Mouse (Mus musculus): ENCODE measurements around the gene Il17ra. TPM values are rescaled to one million over a fixed set of nuclear protein-coding genes. Genes with fewer than 3 reads are reported as not detected.

Il17ra gene
- polyA plus RNA-seq, 1 experiment from 2014 or later = 7.2 TPM

DNA sequence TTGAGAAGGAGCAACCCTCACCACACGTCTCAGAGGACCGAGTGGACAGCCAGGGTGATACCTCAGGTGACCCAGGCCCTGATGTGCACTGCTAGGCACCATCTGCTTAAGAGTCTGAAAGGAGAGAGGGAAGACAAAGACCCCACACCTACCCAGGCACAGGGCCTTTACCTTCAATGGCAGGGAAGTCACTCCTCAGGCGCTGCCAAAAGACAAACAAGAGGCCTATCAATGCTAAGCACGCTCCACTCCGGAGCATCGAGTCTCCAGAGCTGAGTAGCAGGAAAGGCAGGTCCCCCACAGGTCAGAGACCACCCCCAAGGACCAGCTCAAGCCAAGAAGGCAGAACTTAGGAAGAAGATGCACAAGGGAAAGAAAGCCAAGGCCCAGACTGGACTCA is 53.8 kb downstream of the Il17ra start:
- Histone ChIP-seq H3K4me2 (no peak overlapping the region), H3K9me3 (no peaks in the 10 kb centered on the region), H3K4me1 (no peaks in the 10 kb centered on the region), H3K27ac (no peak overlapping the region), H3K27me3 (no peaks in the 10 kb centered on the region), H3K4me3 (no peak overlapping the region), H3K36me3 (peaks cover 4% of the 10 kb centered on the region), H3K9ac (no peak overlapping the region)
- WGBS = 67% methylated on average over 6 of the region's 6 CpGs
- no peak for ATAC-seq (ENCODE audit: borderline replicate concordance, extremely low read depth, low FRiP score, low TSS enrichment)

GRCm38 (mm10) chr6:120517311-120517710 is 54.3 kb downstream of the Il17ra start:
- Histone ChIP-seq H3K4me3 (no peak overlapping the region), H3K27ac (no peak overlapping the region), H3K36me3 (peaks cover 8% of the 10 kb centered on the region), H3K27me3 (no peaks in the 10 kb centered on the region), H3K9me3 (no peaks in the 10 kb centered on the region), H3K4me1 (no peaks in the 10 kb centered on the region), H3K4me2 (no peak overlapping the region), H3K9ac (no peak overlapping the region)
- 77% methylated on average over 5 of the region's 5 CpGs for WGBS
- ATAC-seq (ENCODE audit: borderline replicate concordance, extremely low read depth, low FRiP score, low TSS enrichment) = no peak

- 62% methylated on average over 5 of the region's 5 CpGs for WGBS
- ATAC-seq (ENCODE audit: borderline replicate concordance, extremely low read depth, low FRiP score, low TSS enrichment) = no peak
- H3K36me3 ChIP-seq = peaks cover 11% of the 10 kb centered on the region
Observed at GRCm38 (mm10) chr6:120519647-120520046, 56.6 kb downstream of the Il17ra start.

GRCm38 (mm10) chr6:120524796-120525195 is 61.7 kb downstream of the Il17ra start:
- H3K4me3 ChIP-seq = no peak overlapping the region
- H3K9me3 ChIP-seq = no peaks in the 10 kb centered on the region
- peaks cover 6% of the 10 kb centered on the region for H3K4me1 ChIP-seq
- no peak for ATAC-seq (ENCODE audit: borderline replicate concordance, extremely low read depth, low FRiP score, low TSS enrichment)
- H3K36me3 ChIP-seq = peaks cover 8% of the 10 kb centered on the region
- no peak overlapping the region for H3K4me2 ChIP-seq
- 87% methylated on average over 5 of the region's 5 CpGs for WGBS
- H3K9ac ChIP-seq = no peak overlapping the region
- no peak overlapping the region for H3K27ac ChIP-seq
- H3K27me3 ChIP-seq = no peaks in the 10 kb centered on the region

More at GRCm38 (mm10) chr6:120519647-120520046, 56.6 kb downstream of the Il17ra start:
- Histone ChIP-seq H3K9me3 (no peaks in the 10 kb centered on the region), H3K27me3 (no peaks in the 10 kb centered on the region), H3K9ac (no peak overlapping the region), H3K4me3 (no peak overlapping the region), H3K4me1 (no peaks in the 10 kb centered on the region), H3K4me2 (no peak overlapping the region), H3K27ac (no peak overlapping the region)

DNA sequence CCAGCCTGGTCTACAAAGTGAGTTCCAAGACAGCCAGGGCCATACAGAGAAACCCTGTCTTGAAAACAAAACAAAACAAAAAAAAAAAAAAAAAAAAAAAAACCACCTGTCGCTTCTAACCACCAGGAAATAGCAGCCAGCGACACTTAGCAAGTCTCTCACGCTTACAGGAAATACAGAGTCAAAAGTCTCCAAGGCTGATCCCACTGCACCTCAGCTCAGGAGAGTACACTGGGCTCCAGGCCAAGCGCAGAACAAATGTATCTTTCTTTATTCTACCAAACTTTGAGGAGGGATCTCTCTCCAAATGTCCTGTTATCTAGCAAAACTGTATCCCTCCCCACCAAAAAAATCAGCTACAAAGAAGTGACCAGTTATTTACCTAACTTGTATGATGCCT is 66.1 kb downstream of the Il17ra start:
- Histone ChIP-seq H3K36me3 (no peaks in the 10 kb centered on the region), H3K9ac (no peak overlapping the region), H3K4me2 (no peak overlapping the region), H3K27me3 (no peaks in the 10 kb centered on the region), H3K4me1 (peaks cover 11% of the 10 kb centered on the region), H3K27ac (no peak overlapping the region), H3K9me3 (no peaks in the 10 kb centered on the region), H3K4me3 (no peak overlapping the region)
- no peak for ATAC-seq (ENCODE audit: borderline replicate concordance, extremely low read depth, low FRiP score, low TSS enrichment)
- WGBS = 69% methylated on average over 4 of the region's 4 CpGs

- H3K9me3 ChIP-seq = no peaks in the 10 kb centered on the region
- H3K4me2 ChIP-seq = peak within 1 kb of the TSS; percentile 75
- H3K4me1 ChIP-seq = peaks cover 11% of the 10 kb centered on the region
- WGBS = under 1% methylated on average over 75 of the region's 75 CpGs
- no peaks in the 10 kb centered on the region for H3K27me3 ChIP-seq
- H3K9ac ChIP-seq = peak within 1 kb of the TSS; percentile 72
- H3K36me3 ChIP-seq = no peaks in the 10 kb centered on the region
- peak within 1 kb of the TSS; percentile 69 for H3K4me3 ChIP-seq
- peak; percentile 99 for ATAC-seq (ENCODE audit: borderline replicate concordance, extremely low read depth, low FRiP score, low TSS enrichment)
- no peak within 1 kb of the TSS for H3K27ac ChIP-seq
Observed at GRCm38 (mm10) chr6:120531020-120531965, 68.2 kb downstream of the Il17ra start, which contains the start of gene Hdhd5. Gene Hdhd5, minus strand, starts transcription at chr6:120531319.

GRCm38 (mm10) chr6:120532594-120532993 is 69.5 kb downstream of the Il17ra start:
- H3K4me3 ChIP-seq = no peak overlapping the region
- H3K4me2 ChIP-seq = no peak overlapping the region
- peaks cover 11% of the 10 kb centered on the region for H3K4me1 ChIP-seq
- 70% methylated on average over 1 of the region's 1 CpGs for WGBS
- H3K9me3 ChIP-seq = no peaks in the 10 kb centered on the region
- ATAC-seq (ENCODE audit: borderline replicate concordance, extremely low read depth, low FRiP score, low TSS enrichment) = no peak
- H3K27ac ChIP-seq = no peak overlapping the region
- no peaks in the 10 kb centered on the region for H3K36me3 ChIP-seq
- no peaks in the 10 kb centered on the region for H3K27me3 ChIP-seq
- no peak overlapping the region for H3K9ac ChIP-seq

DNA sequence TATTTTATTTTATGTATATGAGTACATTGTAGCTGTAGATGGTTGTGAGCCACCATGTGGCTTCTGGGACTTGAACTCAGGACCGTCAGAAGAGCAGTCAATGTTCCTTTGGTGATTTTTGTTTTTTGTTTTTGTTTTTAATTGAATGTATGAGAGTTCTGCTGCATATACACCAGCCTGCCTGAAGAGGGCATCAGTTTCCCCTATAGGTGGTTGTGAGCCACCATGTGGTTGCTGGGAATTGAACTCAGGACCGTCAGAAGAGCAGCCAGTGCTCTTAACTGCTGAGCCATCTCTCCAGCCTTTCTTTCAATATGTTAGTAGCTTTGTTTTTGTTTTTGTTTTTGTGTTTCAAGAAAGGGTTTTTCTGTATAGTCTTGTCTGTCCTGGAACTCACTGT is 73.3 kb downstream of the Il17ra start:
- Histone ChIP-seq H3K36me3 (no peaks in the 10 kb centered on the region), H3K9ac (no peak overlapping the region), H3K27me3 (no peaks in the 10 kb centered on the region), H3K4me3 (no peak overlapping the region), H3K27ac (no peak overlapping the region), H3K4me1 (peaks cover 6% of the 10 kb centered on the region), H3K9me3 (no peaks in the 10 kb centered on the region), H3K4me2 (no peak overlapping the region)
- no peak for ATAC-seq (ENCODE audit: borderline replicate concordance, extremely low read depth, low FRiP score, low TSS enrichment)
- 80% methylated on average over 2 of the region's 2 CpGs for WGBS

Other genes starting within 250 kb of the Il17ra start
- gene D330020A13Rik, start 168.9 kb upstream of the Il17ra start, polyA plus RNA-seq (2015; fragmentation: Nextera tagmentation; extraction: Ambion mirVana) = 0.16 and 0.25 TPM in 2 replicates
- 0.32 and 0.54 TPM in 2 replicates for gene B4galnt3, start 168.7 kb upstream of the Il17ra start, polyA plus RNA-seq (2015; fragmentation: Nextera tagmentation; extraction: Ambion mirVana)
- 39.6 and 45.2 TPM in 2 replicates for gene Kdm5a, start 99.1 kb upstream of the Il17ra start, polyA plus RNA-seq (2015; fragmentation: Nextera tagmentation; extraction: Ambion mirVana)
- gene Ccdc77, start 98.9 kb upstream of the Il17ra start, polyA plus RNA-seq (2015; fragmentation: Nextera tagmentation; extraction: Ambion mirVana) = 25.4 and 26.6 TPM in 2 replicates
- 0.17 and 0.20 TPM in 2 replicates for gene Tmem121b, start 30.6 kb downstream of the Il17ra start, polyA plus RNA-seq (2015; fragmentation: Nextera tagmentation; extraction: Ambion mirVana)
- 16.7 and 17.3 TPM in 2 replicates for gene Hdhd5, start 68.1 kb downstream of the Il17ra start, polyA plus RNA-seq (2015; fragmentation: Nextera tagmentation; extraction: Ambion mirVana)
- gene Cecr2, start 203.1 kb downstream of the Il17ra start, polyA plus RNA-seq (2015; fragmentation: Nextera tagmentation; extraction: Ambion mirVana) = 2.1 and 3.2 TPM in 2 replicates